Mouse (Mus musculus): ENCODE measurements around the gene Mex3a.

The Mex3a gene

DNA sequence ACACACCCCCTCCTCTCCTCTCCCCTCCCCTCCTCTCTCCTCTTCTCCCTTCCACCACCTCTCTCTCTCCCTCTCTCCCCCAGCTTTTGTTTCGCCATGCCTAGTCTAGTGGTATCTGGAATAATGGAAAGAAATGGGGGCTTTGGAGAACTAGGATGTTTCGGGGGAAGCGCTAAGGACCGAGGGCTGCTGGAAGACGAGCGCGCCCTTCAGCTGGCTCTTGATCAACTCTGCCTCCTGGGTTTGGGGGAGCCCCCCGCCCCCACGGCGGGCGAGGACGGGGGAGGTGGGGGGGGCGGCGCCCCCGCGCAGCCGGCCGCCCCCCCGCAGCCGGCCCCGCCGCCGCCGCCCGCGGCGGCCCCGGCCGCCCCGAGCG, at the start of gene Mex3a:
Mex3a (plus strand) TSS at position 97 of the 376 bp plus-strand sequence.
- in situ Hi-C loops (cut with MboI; ENCODE audit: unreplicated experiment in 2 of 2), result no loop called here

DNA sequence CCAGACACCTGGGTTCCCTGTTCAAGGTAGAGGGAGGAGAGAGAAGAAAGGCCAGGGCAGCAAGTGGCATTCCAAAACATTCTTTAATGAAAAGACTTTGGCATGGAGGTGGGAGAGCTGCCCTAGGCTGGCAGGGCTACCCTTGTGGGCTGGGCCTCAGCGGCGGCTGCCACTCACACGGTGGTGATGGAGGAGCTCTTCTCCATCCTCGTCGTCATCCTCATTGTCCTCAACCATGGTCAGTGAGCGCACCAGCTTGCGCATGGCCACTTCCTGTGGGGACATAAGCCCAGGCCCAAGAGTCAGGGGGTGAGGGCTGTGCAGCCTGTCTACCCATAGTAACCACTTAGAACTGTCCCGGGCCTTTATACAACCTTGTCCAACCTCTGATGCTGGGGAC, 49.1 kb upstream of the Mex3a start:
- in situ Hi-C loops (cut with MboI; ENCODE audit: unreplicated experiment in 2 of 2), result loop anchor here in 1 of 2 experiments (10.0 kb wide), 1 partner anchor 122 kb away; the partner anchor contains the start of gene Arhgef2

GRCm38 (mm10) chr3:88483621-88484020, 48.6 kb upstream of the Mex3a start:
- in situ Hi-C loops (cut with MboI; ENCODE audit: unreplicated experiment in 2 of 2), result loop anchor here in 1 of 2 experiments (10.0 kb wide), 1 partner anchor 121 kb away; the partner anchor contains the start of gene Arhgef2

DNA sequence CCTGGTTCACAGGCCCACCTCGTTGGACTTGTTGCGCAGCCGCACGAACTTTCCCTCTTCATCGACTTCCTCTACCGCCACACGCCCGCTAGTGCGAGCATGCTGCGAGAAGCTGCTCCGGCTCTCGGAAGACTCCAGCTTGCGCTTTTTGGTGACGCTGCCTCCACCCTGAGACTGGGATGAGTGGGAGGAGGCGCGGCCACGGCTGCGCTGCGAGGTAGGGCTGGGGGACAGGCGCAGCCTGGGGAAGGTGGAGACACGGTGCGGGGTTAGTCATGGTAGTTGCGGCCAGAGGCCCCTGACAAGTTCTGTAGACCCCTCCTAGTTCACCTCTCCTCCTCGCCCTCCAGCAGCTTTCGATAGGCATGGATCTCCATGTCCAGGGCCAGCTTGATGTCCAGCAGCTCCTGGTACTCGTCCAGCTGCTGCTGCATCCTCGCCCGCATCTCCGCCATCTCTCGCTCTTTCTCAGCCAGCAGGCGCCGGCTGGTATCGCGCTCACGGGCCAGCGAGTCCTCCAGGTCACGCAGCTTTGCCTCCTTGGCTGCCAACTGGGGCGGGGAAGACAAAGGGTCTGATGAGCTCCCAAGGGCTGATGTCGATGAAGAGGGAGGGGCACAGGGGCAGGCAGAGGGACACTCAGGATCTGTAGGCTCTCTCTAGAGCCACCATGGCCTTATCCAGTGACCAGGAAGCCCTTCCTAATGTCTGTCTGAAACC, 47.4 kb upstream of the Mex3a start:
- in situ Hi-C loops (cut with MboI; ENCODE audit: unreplicated experiment in 2 of 2), result loop anchor here (5.0 to 10.0 kb wide), 3 partner anchors 38 to 120 kb away; partner anchors contain the start of gene Arhgef2 (in 1 of the 2)

GRCm38 (mm10) chr3:88486043-88486442, 46.2 kb upstream of the Mex3a start:
- in situ Hi-C loops (cut with MboI; ENCODE audit: unreplicated experiment in 2 of 2), result loop anchor here (5.0 to 10.0 kb wide), 3 partner anchors 36 to 119 kb away; partner anchors contain the start of gene Arhgef2 (in 1 of the 2)

- in situ Hi-C loops (cut with MboI; ENCODE audit: unreplicated experiment in 2 of 2), result loop anchor here (5.0 to 10.0 kb wide), 3 partner anchors 35 to 118 kb away; partner anchors contain the start of gene Arhgef2 (in 1 of the 2)
Measured at GRCm38 (mm10) chr3:88486887-88487286, 45.3 kb upstream of the Mex3a start.

DNA sequence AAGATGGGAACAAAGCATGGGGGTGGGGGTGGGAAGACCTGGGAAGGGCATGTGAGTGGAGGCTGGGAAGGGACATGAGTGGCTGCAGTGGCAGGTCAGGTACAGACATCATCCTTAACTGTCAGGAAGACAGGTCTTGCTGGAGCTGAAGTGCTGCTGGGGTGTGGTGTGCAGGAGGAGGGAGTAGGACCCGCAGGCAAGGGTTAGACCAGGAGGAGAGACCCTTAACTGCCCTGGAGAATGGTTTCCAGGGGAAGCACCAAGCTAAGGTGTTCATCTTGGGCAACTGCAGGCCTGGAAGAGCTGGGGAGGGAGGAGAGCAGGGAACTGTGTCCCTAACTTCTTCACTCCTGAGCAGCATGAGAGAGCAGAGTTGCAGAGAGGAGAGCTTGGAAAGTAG, 44.8 kb upstream of the Mex3a start:
- in situ Hi-C loops (cut with MboI; ENCODE audit: unreplicated experiment in 2 of 2), result loop anchor here (5.0 to 10.0 kb wide), 3 partner anchors 35 to 117 kb away; partner anchors contain the start of gene Arhgef2 (in 1 of the 2)

- in situ Hi-C loops (cut with MboI; ENCODE audit: unreplicated experiment in 2 of 2), result no loop called here
Measured at GRCm38 (mm10) chr3:88493706-88494582, 38.3 kb upstream of the Mex3a start.

DNA sequence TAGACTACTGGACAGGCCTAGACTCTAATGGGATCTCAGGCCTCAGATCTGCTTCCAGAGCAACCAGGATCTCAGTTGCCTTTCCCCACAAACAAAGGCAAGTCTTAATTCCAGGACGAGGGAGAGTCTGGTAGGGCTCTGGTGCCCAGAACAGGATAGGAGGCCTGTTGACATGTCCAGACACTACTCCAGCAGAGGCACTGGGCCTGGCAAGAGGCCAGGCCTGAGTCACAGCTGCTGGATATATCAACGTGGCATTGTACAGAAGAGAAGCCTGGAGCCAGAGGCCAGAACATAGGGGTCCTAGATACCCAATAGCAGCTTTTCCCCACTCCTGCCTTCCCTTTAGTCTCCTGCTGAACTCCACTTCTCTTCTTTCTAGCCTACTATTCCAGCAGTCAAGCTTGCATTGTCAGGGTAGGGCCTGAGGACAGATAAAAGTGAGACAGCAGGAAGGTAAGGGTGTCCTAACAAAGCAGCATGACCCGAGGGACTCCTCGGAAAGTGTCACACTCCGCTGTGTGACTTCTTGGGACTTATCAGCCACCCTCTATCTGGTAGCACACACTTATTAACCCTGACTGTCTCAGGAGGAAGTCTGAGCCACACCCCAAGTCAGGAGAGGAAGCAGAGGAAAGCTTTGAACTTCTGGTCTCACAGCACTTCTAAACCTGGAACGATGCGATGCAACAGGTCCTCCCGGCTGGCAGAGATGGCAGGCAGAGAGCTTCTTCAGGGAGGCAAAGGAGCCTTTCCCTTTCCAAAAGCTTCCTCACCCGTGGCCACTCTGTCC, 37.2 kb upstream of the Mex3a start:
- in situ Hi-C loops (cut with MboI; ENCODE audit: unreplicated experiment in 2 of 2), result no loop called here

- in situ Hi-C loops (cut with MboI; ENCODE audit: unreplicated experiment in 2 of 2), result no loop called here
Measured at GRCm38 (mm10) chr3:88495741-88496415, 36.3 kb upstream of the Mex3a start.

DNA sequence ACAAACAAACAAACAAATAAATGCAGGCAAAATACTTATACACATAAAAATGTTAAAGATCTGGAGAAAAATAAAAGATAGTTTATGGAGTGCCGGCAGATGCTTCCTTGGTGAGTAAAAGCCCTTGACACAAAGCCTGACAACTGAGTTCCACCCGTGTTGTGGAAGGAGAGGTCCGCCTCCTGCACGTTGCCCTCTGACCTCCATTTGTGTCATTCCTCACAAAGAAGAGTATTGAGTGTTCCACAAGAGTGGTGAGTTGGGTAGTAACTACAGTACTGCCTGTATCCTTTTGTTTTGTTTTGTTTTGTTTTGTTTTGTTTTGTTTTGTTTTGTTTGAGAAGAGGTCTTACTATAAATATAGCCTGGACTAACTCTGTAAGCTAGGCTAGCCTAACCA, 32.6 kb upstream of the Mex3a start:
- in situ Hi-C loops (cut with MboI; ENCODE audit: unreplicated experiment in 2 of 2), result no loop called here

- in situ Hi-C loops (cut with MboI; ENCODE audit: unreplicated experiment in 2 of 2), result no loop called here
Measured at GRCm38 (mm10) chr3:88500087-88500486, 32.1 kb upstream of the Mex3a start.

GRCm38 (mm10) chr3:88500655-88501365, 31.4 kb upstream of the Mex3a start:
- in situ Hi-C loops (cut with MboI; ENCODE audit: unreplicated experiment in 2 of 2), result no loop called here

GRCm38 (mm10) chr3:88501366-88502030, 30.7 kb upstream of the Mex3a start:
- in situ Hi-C loops (cut with MboI; ENCODE audit: unreplicated experiment in 2 of 2), result no loop called here

GRCm38 (mm10) chr3:88502031-88502571, 30.1 kb upstream of the Mex3a start:
- in situ Hi-C loops (cut with MboI; ENCODE audit: unreplicated experiment in 2 of 2), result no loop called here

DNA sequence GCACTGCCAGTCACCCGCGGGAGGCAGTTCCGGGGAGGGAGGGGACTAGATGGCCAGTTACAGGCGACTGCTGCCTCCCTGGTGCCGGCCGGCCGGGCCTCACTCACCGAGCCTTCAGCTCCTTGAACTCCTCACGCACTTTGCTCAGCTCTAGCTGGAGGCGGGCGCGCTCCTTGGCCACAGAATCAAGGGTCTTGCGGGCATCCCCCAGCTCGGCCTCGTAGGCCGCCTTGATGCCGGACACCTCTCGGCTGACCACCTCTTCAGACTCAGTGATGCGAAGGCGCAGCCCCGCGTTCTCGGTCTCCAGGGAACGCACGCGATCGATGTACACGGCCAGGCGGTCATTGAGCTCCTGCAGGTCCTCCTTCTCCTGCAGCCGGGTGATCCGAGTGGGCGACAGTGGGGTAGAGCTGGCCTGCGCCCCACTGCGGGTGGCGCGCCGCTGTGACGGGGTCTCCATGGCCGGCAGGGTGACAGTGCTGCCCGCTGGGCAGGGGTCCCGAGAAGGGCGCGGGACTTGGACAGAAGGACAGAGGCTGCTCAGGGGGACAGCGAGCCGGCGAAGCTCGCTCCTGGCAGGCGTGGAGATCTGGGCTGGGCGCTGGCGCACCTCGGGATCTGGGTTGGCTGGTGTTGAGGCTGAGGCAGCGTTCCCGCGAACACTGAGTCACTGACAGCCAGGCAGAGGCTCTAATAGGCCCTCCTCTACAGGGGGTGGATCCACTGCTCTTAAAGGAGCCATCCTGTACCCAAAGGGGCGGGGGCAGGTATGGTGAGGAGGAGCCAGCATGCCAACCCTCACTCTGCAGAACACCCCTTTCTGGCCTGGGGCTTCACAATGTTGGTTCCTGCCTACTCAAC, 29.3 kb upstream of the Mex3a start:
- in situ Hi-C loops (cut with MboI; ENCODE audit: unreplicated experiment in 2 of 2), result no loop called here

- in situ Hi-C loops (cut with MboI; ENCODE audit: unreplicated experiment in 2 of 2), result no loop called here
Measured at GRCm38 (mm10) chr3:88503505-88503863, 28.7 kb upstream of the Mex3a start.
